12 mouse cellular contexts compared by ENCODE assay signal in genomic region chr11:14769448-14770357, GRCm38 (mm10).
DNase-seq lines count a peak whose midpoint lies in the region; ATAC-seq and TF ChIP-seq lines count a peak whose summit lies in the region.
"Had no signal": no experiment of that assay in that cellular context is flagged by ENCODE, and none has a peak within 500 bp of the region (broad histone marks: within the 10 kb centered on the region; RNA-seq: fewer than 3 reads in every experiment).

No protein-coding gene starts in this region.

- H3K4me1 ChIP-seq in heart, embryonic 12.5 days (replicated peaks) = no peaks in the 10 kb centered on the region
- H3K4me1 ChIP-seq in limb, embryonic 14.5 days (ENCODE audit: control insufficient read depth, insufficient read depth, low read length) = no peaks in the 10 kb centered on the region
- no peaks in the 10 kb centered on the region for H3K4me1 ChIP-seq in limb, embryonic 10.5 days
- H3K4me1 ChIP-seq in forebrain, postnatal 0 days (ENCODE audit: insufficient read depth) = no peaks in the 10 kb centered on the region
- H3K4me1 ChIP-seq: liver, embryonic 15.5 days had no signal

- peak; percentile 0 for DNase-seq in embryo, embryonic 11 days
- no peak for DNase-seq in embryo, embryonic 9.5 days (ENCODE audit: extremely low spot score)
- no peak for DNase-seq in heart, postnatal 4 days
- DNase-seq in limb, embryonic 14.5 days (ENCODE audit: low spot score) = peak; percentile 16
- DNase-seq in limb, embryonic 10.5 days (ENCODE audit: low spot score) = no peak
- DNase-seq in forebrain, postnatal 0 days = peak; percentile 26
- DNase-seq in urinary bladder, postnatal 14 days (ENCODE audit: low spot score) = no peak
- DNase-seq: adrenal gland, adult 2 months; lung, postnatal 14 days had no signal

- H3K9me3 ChIP-seq in heart, embryonic 12.5 days (replicated peaks) = no peaks in the 10 kb centered on the region
- H3K9me3 ChIP-seq in limb, embryonic 14.5 days (ENCODE audit: control insufficient read depth, low read length) = no peaks in the 10 kb centered on the region
- no peaks in the 10 kb centered on the region for H3K9me3 ChIP-seq in limb, embryonic 10.5 days (replicated peaks)
- H3K9me3 ChIP-seq in forebrain, postnatal 0 days (ENCODE audit: low read length) = 0 out of 2 replicates have a peak, but pooled peaks cover 3% of the 10 kb centered on the region
- H3K9me3 ChIP-seq: liver, embryonic 15.5 days; neural tube, embryonic 13.5 days had no signal

- no peak overlapping the region for H3K4me3 ChIP-seq in heart, embryonic 12.5 days
- no peak overlapping the region for H3K4me3 ChIP-seq in limb, embryonic 14.5 days (replicated peaks; ENCODE audit: low read length)
- no peak overlapping the region for H3K4me3 ChIP-seq in limb, embryonic 10.5 days
- H3K4me3 ChIP-seq in forebrain, postnatal 0 days (ENCODE audit: low read depth, low read length) = no peak overlapping the region
- H3K4me3 ChIP-seq: liver, embryonic 15.5 days; neural tube, embryonic 13.5 days had no signal

- no peaks in the 10 kb centered on the region for H3K36me3 ChIP-seq in heart, embryonic 12.5 days
- H3K36me3 ChIP-seq in limb, embryonic 14.5 days (ENCODE audit: control insufficient read depth, insufficient read depth, low read length) = no peaks in the 10 kb centered on the region
- no peaks in the 10 kb centered on the region for H3K36me3 ChIP-seq in limb, embryonic 10.5 days
- H3K36me3 ChIP-seq in forebrain, postnatal 0 days (ENCODE audit: insufficient read depth) = no peaks in the 10 kb centered on the region
- H3K36me3 ChIP-seq: liver, embryonic 15.5 days; neural tube, embryonic 13.5 days had no signal

- no peak for TF ChIP-seq POLR2A in limb, embryonic 14.5 days (IDR thresholded peaks at IDR 0.05; ENCODE audit: borderline replicate concordance, extremely low read depth, insufficient read depth, insufficient read length)

- TF ChIP-seq CTCF in forebrain, postnatal 0 days (IDR thresholded peaks at IDR 0.05; ENCODE audit: low read depth) = no peak

- no peak overlapping the region for H3K27ac ChIP-seq in heart, embryonic 12.5 days (ENCODE audit: poor library complexity, severe bottlenecking)
- H3K27ac ChIP-seq in limb, embryonic 14.5 days (replicated peaks; ENCODE audit: low read depth, low read length) = no peak overlapping the region
- no peak overlapping the region for H3K27ac ChIP-seq in limb, embryonic 10.5 days
- no peak overlapping the region for H3K27ac ChIP-seq in forebrain, postnatal 0 days (ENCODE audit: low read depth, low read length)
- H3K27ac ChIP-seq: liver, embryonic 15.5 days; neural tube, embryonic 13.5 days had no signal

- no peak for ATAC-seq in heart, embryonic 12.5 days (ENCODE audit: insufficient number of reproducible peaks, low FRiP score)
- no peak; the same call in 1 of the 2 replicates for ATAC-seq in limb, embryonic 14.5 days (ENCODE audit: low FRiP score, low read depth)
- ATAC-seq in forebrain, postnatal 0 days = peak; percentile 61

- no peak overlapping the region for H3K9ac ChIP-seq in heart, embryonic 12.5 days
- no peak overlapping the region for H3K9ac ChIP-seq in limb, embryonic 14.5 days (ENCODE audit: low read depth, low read length, severe bottlenecking)
- 0 out of 2 replicates have a peak overlapping the region, but pooled peaks have one; percentile 6 for H3K9ac ChIP-seq in forebrain, postnatal 0 days
- H3K9ac ChIP-seq: liver, embryonic 15.5 days; neural tube, embryonic 13.5 days had no signal

- WGBS in heart, embryonic 12.5 days = 32% methylated on average over 9 of the region's 9 CpGs
- 36% methylated on average over 9 of the region's 9 CpGs for whole genome bisulfite sequencing in limb, embryonic 14.5 days
- WGBS in limb, embryonic 10.5 days = 51% methylated on average over 9 of the region's 9 CpGs
- WGBS in forebrain, postnatal 0 days = 27% methylated on average over 9 of the region's 9 CpGs

- H3K4me2 ChIP-seq in heart, embryonic 12.5 days = peak overlapping the region; percentile 26
- no peak overlapping the region for H3K4me2 ChIP-seq in limb, embryonic 14.5 days (replicated peaks; ENCODE audit: low read depth, low read length, severe bottlenecking)
- no peak overlapping the region for H3K4me2 ChIP-seq in forebrain, postnatal 0 days (ENCODE audit: low read depth)
- H3K4me2 ChIP-seq: liver, embryonic 15.5 days; neural tube, embryonic 13.5 days had no signal

- no peaks in the 10 kb centered on the region for H3K27me3 ChIP-seq in heart, embryonic 12.5 days (replicated peaks)
- H3K27me3 ChIP-seq in limb, embryonic 14.5 days (ENCODE audit: control insufficient read depth, insufficient read depth, low read length) = no peaks in the 10 kb centered on the region
- H3K27me3 ChIP-seq in limb, embryonic 10.5 days (ENCODE audit: low read depth, poor library complexity, severe bottlenecking) = no peaks in the 10 kb centered on the region
- no peaks in the 10 kb centered on the region for H3K27me3 ChIP-seq in forebrain, postnatal 0 days (ENCODE audit: insufficient read depth, low read length)
- H3K27me3 ChIP-seq: liver, embryonic 15.5 days; neural tube, embryonic 13.5 days had no signal

Comparison
In these comparisons a context has a peak if more than half of its experiments do, and no peak if none do; other contexts are left out.
1. DNase-seq: peak in embryo, embryonic 11 days (single experiment), limb, embryonic 14.5 days (single experiment) and forebrain, postnatal 0 days (single experiment); none in embryo, embryonic 9.5 days (single experiment), heart, postnatal 4 days (single experiment), limb, embryonic 10.5 days (single experiment) and urinary bladder, postnatal 14 days (single experiment).